Mouse (Mus musculus): Measurements from ENCODE around the gene Orai3. TPM values are rescaled to one million over a fixed set of nuclear protein-coding genes. Genes with fewer than 3 reads are reported as not detected.

The Orai3 gene
- polyA plus RNA-seq, 1 experiment from 2014 or later: 17.1 TPM

GRCm38 (mm10) chr7:127776426-127776825 lies 6.8 kb downstream of the Orai3 start, which contains the start of gene Setd1a:
Gene Setd1a (plus strand): TSS chr7:127776670.
- H3K27ac ChIP-seq (ENCODE audit: low read depth): peak within 1 kb of the TSS; percentile 97
- peak within 1 kb of the TSS; percentile 85 for H3K4me2 ChIP-seq (ENCODE audit: low read length)
- H3K4me1 ChIP-seq (replicated peaks; ENCODE audit: control insufficient read depth, insufficient read depth, low read length): peaks cover 10% of the 10 kb centered on the region
- WGBS: under 1% methylated on average over 23 of the region's 23 CpGs
- peak; percentile 71 for ATAC-seq (replicated peaks; ENCODE audit: low FRiP score, low TSS enrichment, low read depth)
- peak within 1 kb of the TSS; percentile 87 for H3K4me3 ChIP-seq (ENCODE audit: low read depth, low read length)
- peaks cover 32% of the 10 kb centered on the region for H3K36me3 ChIP-seq (ENCODE audit: control insufficient read depth, insufficient read depth, low read length)
- H3K9ac ChIP-seq (ENCODE audit: low read length): peak within 1 kb of the TSS; percentile 87
- peak; percentile 94 for DNase-seq (ENCODE audit: low spot score)
- H3K9me3 ChIP-seq (ENCODE audit: control insufficient read depth, low read length): no peaks in the 10 kb centered on the region
- H3K27me3 ChIP-seq (replicated peaks; ENCODE audit: control insufficient read depth, insufficient read depth, low read length): no peaks in the 10 kb centered on the region

DNA sequence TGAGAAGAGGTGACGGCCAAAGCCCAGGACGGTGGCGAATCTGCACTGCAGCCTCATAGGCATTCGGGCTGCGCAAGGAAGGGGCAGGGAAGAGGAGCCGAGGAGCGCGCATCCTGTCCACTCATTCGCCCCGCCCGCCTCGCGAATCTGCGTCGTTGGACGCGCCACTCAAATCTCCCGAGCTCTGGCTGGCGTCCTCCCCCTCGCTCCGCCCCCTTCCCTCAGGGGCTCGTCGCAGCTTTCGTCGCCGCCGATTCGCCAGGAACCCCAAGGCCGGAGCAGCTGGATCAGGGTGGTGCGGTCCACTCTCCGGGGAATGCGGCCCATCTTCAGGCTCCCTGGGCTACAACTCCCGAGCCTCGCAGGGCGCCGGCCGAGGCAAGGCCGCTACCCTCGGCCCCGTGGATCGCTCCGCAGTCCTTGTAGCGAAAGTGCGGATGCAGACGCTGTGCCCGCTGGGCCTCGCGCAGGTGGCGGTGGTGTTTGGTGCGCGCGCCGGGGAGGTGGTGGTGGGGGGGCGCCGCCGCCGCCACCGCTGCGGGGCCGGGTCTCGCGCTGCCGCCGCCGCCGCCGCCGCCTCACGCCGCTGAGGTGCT lies 7.4 kb downstream of the Orai3 start:
- under 1% methylated on average over 55 of the region's 70 CpGs for WGBS
- ATAC-seq (replicated peaks; ENCODE audit: low FRiP score, low TSS enrichment, low read depth) (peak; percentile 91), DNase-seq (ENCODE audit: low spot score) (peak; percentile 96)
- H3K4me2 ChIP-seq (ENCODE audit: low read length): peak overlapping the region; percentile 65
- peak overlapping the region; percentile 87 for H3K9ac ChIP-seq (ENCODE audit: low read length)
- H3K9me3 ChIP-seq (ENCODE audit: control insufficient read depth, low read length): no peaks in the 10 kb centered on the region
- H3K27me3 ChIP-seq (replicated peaks; ENCODE audit: control insufficient read depth, insufficient read depth, low read length): no peaks in the 10 kb centered on the region
- H3K4me1 ChIP-seq (replicated peaks; ENCODE audit: control insufficient read depth, insufficient read depth, low read length): peaks cover 10% of the 10 kb centered on the region
- H3K27ac ChIP-seq (ENCODE audit: low read depth): peak overlapping the region; percentile 97
- H3K36me3 ChIP-seq (ENCODE audit: control insufficient read depth, insufficient read depth, low read length): peaks cover 37% of the 10 kb centered on the region
- H3K4me3 ChIP-seq (ENCODE audit: low read depth, low read length): peak overlapping the region; percentile 87

DNA sequence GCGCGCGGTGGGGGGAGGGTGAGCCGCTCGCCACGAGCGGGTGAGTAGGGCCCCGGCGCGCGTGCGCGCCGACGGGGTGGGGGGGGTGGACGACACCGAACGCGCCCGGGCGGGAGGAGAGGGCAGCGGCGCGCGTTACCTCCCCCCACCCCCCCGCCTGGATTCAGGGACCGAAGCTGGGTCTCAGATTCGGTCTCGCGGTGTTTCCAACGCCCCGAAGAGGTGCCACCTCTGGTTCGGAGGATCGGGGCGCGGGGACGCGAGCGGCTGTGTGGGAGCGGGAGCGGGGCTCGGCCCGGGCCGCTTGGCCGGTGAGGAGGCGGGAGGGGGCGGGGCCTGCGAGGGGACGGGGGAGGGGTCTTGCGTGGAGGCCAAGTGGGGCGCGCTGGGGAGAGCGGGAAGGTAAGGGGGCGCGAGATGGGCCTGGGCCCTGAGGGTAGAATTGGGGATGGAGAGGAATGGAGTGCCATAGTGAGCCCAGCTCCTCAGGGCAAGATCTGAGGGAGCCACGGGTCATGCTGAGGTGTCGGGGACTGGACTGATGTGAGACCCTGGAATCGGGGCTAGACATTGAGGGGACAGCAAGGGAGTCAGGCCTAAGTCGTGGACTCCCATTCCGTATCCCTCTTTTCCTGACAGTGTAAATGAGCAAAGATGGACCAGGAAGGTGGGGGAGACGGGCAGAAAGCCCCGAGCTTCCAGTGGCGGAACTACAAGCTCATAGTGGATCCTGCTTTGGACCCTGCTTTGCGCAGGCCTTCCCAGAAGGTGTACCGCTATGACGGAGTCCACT lies 8.1 kb downstream of the Orai3 start:
- WGBS: 3% methylated on average over 54 of the region's 66 CpGs
- H3K27ac ChIP-seq (ENCODE audit: low read depth): peak overlapping the region; percentile 97
- H3K36me3 ChIP-seq (ENCODE audit: control insufficient read depth, insufficient read depth, low read length): peaks cover 44% of the 10 kb centered on the region
- H3K27me3 ChIP-seq (replicated peaks; ENCODE audit: control insufficient read depth, insufficient read depth, low read length): no peaks in the 10 kb centered on the region
- ATAC-seq (replicated peaks; ENCODE audit: low FRiP score, low TSS enrichment, low read depth): peak; percentile 33
- no peaks in the 10 kb centered on the region for H3K9me3 ChIP-seq (ENCODE audit: control insufficient read depth, low read length)
- peak overlapping the region; percentile 87 for H3K4me3 ChIP-seq (ENCODE audit: low read depth, low read length)
- peak overlapping the region; percentile 85 for H3K4me2 ChIP-seq (ENCODE audit: low read length)
- peak; percentile 86 for DNase-seq (ENCODE audit: low spot score)
- peak overlapping the region; percentile 87 for H3K9ac ChIP-seq (ENCODE audit: low read length)
- peaks cover 10% of the 10 kb centered on the region for H3K4me1 ChIP-seq (replicated peaks; ENCODE audit: control insufficient read depth, insufficient read depth, low read length)

DNA sequence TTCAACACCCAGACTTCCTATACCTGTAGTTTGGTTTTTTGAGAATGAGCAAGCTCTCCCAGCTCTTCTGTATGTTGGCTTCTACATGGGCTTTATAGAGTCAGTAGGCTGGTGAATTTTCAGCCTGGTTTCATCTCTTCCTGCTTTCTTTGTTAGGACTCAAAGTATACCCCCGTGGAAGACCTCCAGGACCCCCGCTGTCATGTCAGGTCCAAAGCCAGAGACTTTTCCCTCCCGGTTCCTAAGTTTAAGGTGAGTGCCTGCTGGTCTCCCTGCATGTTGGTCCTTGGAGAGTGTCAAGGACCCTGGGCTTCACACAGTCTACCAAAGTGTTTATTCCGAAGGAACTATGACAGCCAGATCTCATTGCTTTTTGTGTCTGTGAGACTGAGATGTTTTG lies 8.7 kb downstream of the Orai3 start:
- no peak for DNase-seq (ENCODE audit: low spot score)
- H3K9ac ChIP-seq (ENCODE audit: low read length): peak overlapping the region; percentile 87
- peak overlapping the region; percentile 87 for H3K4me3 ChIP-seq (ENCODE audit: low read depth, low read length)
- no peaks in the 10 kb centered on the region for H3K27me3 ChIP-seq (replicated peaks; ENCODE audit: control insufficient read depth, insufficient read depth, low read length)
- H3K4me2 ChIP-seq (ENCODE audit: low read length): peak overlapping the region; percentile 85
- ATAC-seq (replicated peaks; ENCODE audit: low FRiP score, low TSS enrichment, low read depth): no peak
- H3K27ac ChIP-seq (ENCODE audit: low read depth): no peak overlapping the region
- no peaks in the 10 kb centered on the region for H3K9me3 ChIP-seq (ENCODE audit: control insufficient read depth, low read length)
- peaks cover 10% of the 10 kb centered on the region for H3K4me1 ChIP-seq (replicated peaks; ENCODE audit: control insufficient read depth, insufficient read depth, low read length)
- H3K36me3 ChIP-seq (ENCODE audit: control insufficient read depth, insufficient read depth, low read length): peaks cover 49% of the 10 kb centered on the region
- 82% methylated on average over 4 of the region's 4 CpGs for WGBS

GRCm38 (mm10) chr7:127785308-127785707 lies 15.7 kb downstream of the Orai3 start, which contains the start of gene Gm49388:
Gene Gm49388 (plus strand): TSS chr7:127785608.
- Histone ChIP-seq H3K36me3 (ENCODE audit: control insufficient read depth, insufficient read depth, low read length) (peaks cover 97% of the 10 kb centered on the region), H3K27ac (ENCODE audit: low read depth) (no peak within 1 kb of the TSS), H3K27me3 (replicated peaks; ENCODE audit: control insufficient read depth, insufficient read depth, low read length) (no peaks in the 10 kb centered on the region), H3K9me3 (ENCODE audit: control insufficient read depth, low read length) (no peaks in the 10 kb centered on the region), H3K4me3 (ENCODE audit: low read depth, low read length) (no peak within 1 kb of the TSS), H3K4me1 (replicated peaks; ENCODE audit: control insufficient read depth, insufficient read depth, low read length) (no peaks in the 10 kb centered on the region), H3K9ac (ENCODE audit: low read length) (no peak within 1 kb of the TSS), H3K4me2 (ENCODE audit: low read length) (no peak within 1 kb of the TSS)
- no peak for ATAC-seq (replicated peaks; ENCODE audit: low FRiP score, low TSS enrichment, low read depth)
- 94% methylated on average over 7 of the region's 7 CpGs for WGBS
- DNase-seq (ENCODE audit: low spot score): no peak

- Histone ChIP-seq H3K9me3 (ENCODE audit: control insufficient read depth, low read length) (no peaks in the 10 kb centered on the region), H3K4me2 (ENCODE audit: low read length) (no peak overlapping the region), H3K4me3 (ENCODE audit: low read depth, low read length) (no peak overlapping the region), H3K27me3 (replicated peaks; ENCODE audit: control insufficient read depth, insufficient read depth, low read length) (no peaks in the 10 kb centered on the region), H3K27ac (ENCODE audit: low read depth) (no peak overlapping the region), H3K36me3 (ENCODE audit: control insufficient read depth, insufficient read depth, low read length) (peaks cover 80% of the 10 kb centered on the region), H3K9ac (ENCODE audit: low read length) (no peak overlapping the region), H3K4me1 (replicated peaks; ENCODE audit: control insufficient read depth, insufficient read depth, low read length) (no peaks in the 10 kb centered on the region; the same call in 1 of the 2 replicates)
- DNase-seq (ENCODE audit: low spot score) (no peak), ATAC-seq (replicated peaks; ENCODE audit: low FRiP score, low TSS enrichment, low read depth) (no peak)
- 92% methylated on average over 23 of the region's 23 CpGs for WGBS
Measured at GRCm38 (mm10) chr7:127797076-127797845, 27.6 kb downstream of the Orai3 start.

GRCm38 (mm10) chr7:127798591-127798990 lies 29.0 kb downstream of the Orai3 start:
- WGBS: 90% methylated on average over 4 of the region's 4 CpGs

GRCm38 (mm10) chr7:127799211-127799610 lies 29.6 kb downstream of the Orai3 start:
- Histone ChIP-seq H3K4me1 (replicated peaks; ENCODE audit: control insufficient read depth, insufficient read depth, low read length) (no peaks in the 10 kb centered on the region; the same call in 1 of the 2 replicates), H3K27me3 (replicated peaks; ENCODE audit: control insufficient read depth, insufficient read depth, low read length) (no peaks in the 10 kb centered on the region), H3K9ac (ENCODE audit: low read length) (no peak overlapping the region), H3K36me3 (ENCODE audit: control insufficient read depth, insufficient read depth, low read length) (peaks cover 69% of the 10 kb centered on the region), H3K4me3 (ENCODE audit: low read depth, low read length) (no peak overlapping the region), H3K27ac (ENCODE audit: low read depth) (no peak overlapping the region), H3K4me2 (ENCODE audit: low read length) (no peak overlapping the region), H3K9me3 (ENCODE audit: control insufficient read depth, low read length) (no peaks in the 10 kb centered on the region)
- no peak for DNase-seq (ENCODE audit: low spot score)
- 92% methylated on average over 13 of the region's 13 CpGs for WGBS
- no peak for ATAC-seq (replicated peaks; ENCODE audit: low FRiP score, low TSS enrichment, low read depth)

More at GRCm38 (mm10) chr7:127798591-127798990, 29.0 kb downstream of the Orai3 start:
- no peak for DNase-seq (ENCODE audit: low spot score)
- Histone ChIP-seq H3K27ac (ENCODE audit: low read depth) (no peak overlapping the region), H3K4me1 (replicated peaks; ENCODE audit: control insufficient read depth, insufficient read depth, low read length) (no peaks in the 10 kb centered on the region; the same call in 1 of the 2 replicates), H3K9ac (ENCODE audit: low read length) (no peak overlapping the region), H3K4me3 (ENCODE audit: low read depth, low read length) (no peak overlapping the region), H3K9me3 (ENCODE audit: control insufficient read depth, low read length) (no peaks in the 10 kb centered on the region), H3K27me3 (replicated peaks; ENCODE audit: control insufficient read depth, insufficient read depth, low read length) (no peaks in the 10 kb centered on the region), H3K36me3 (ENCODE audit: control insufficient read depth, insufficient read depth, low read length) (peaks cover 75% of the 10 kb centered on the region), H3K4me2 (ENCODE audit: low read length) (no peak overlapping the region)
- ATAC-seq (replicated peaks; ENCODE audit: low FRiP score, low TSS enrichment, low read depth): no peak
